ENCODE assay signal across 7 mouse cellular contexts in the genomic region with DNA sequence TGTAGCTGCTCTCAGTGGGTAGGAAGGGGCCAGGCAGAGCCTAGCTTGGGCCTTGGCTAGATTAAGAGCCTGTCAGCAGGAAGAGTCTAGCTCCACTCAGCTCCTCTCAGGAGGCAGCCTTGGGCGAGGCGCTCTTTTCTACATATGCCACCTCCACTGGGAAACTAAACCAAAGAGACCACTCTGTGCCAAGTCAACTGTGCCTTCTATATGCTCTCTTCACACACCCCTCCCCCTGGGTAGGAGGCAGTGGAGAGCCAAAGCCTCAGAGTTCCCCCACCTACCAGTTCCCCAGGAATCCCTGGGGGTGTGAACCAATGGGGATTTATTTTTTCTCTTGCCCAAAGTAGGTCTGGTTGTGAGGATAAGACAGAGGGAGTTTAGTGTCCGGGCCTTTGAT. TPM values are rescaled to one million over a fixed set of nuclear protein-coding genes. Genes with fewer than 3 reads are reported as not detected.
DNase-seq lines count a peak whose midpoint lies in the region; ATAC-seq lines count a peak whose summit lies in the region.

No protein-coding gene starts in this region.

- no peak for ATAC-seq in activated CD4-positive, CD25-positive, alpha-beta regulatory T cell, adult 4 months

- DNase-seq in frontal cortex, postnatal 36 days (ENCODE audit: low spot score in 2 of 2) = peak; percentile 65 to 76
- no peak for DNase-seq in frontal cortex, postnatal 25 days (ENCODE audit: low spot score in 2 of 2)
- DNase-seq in left cerebral cortex, adult 9 months (ENCODE audit: low spot score in 2 of 2) = peak; percentile 45 to 56
- no peak for DNase-seq in left cerebral cortex, adult 11 months (ENCODE audit: low spot score)
- DNase-seq in testis, postnatal 14 days (ENCODE audit: low spot score) = peak; percentile 7
- no peak for DNase-seq in testis, postnatal 10 days (ENCODE audit: low spot score)

RNA-seq across cellular contexts. Expression of a gene that starts 2.4 kb away (rescaled TPM):
- polyA plus RNA-seq in activated CD4-positive, CD25-positive, alpha-beta regulatory T cell, adult 4 months (2017; shearing (Covaris generic)) = 1 to 10 TPM; 3.2 to 3.3 TPM

RNA-seq across cellular contexts. Expression of a gene that starts 7.0 kb away (rescaled TPM):
- 100 to 1,000 TPM; 368 to 402 TPM for polyA plus RNA-seq in activated CD4-positive, CD25-positive, alpha-beta regulatory T cell, adult 4 months (2017; shearing (Covaris generic))

RNA-seq across cellular contexts. Expression of a gene that starts 11.9 kb away (rescaled TPM):
- polyA plus RNA-seq in activated CD4-positive, CD25-positive, alpha-beta regulatory T cell, adult 4 months (2017; shearing (Covaris generic)) = under 1 TPM; 0.25 to 0.61 TPM

RNA-seq across cellular contexts. Expression of a gene that starts 31.0 kb away (rescaled TPM):
- polyA plus RNA-seq in activated CD4-positive, CD25-positive, alpha-beta regulatory T cell, adult 4 months (2017; shearing (Covaris generic)) = 10 to 100 TPM in 1 of 2 experiments, 1 to 10 TPM in 1; 8.1 to 11.3 TPM

RNA-seq across cellular contexts. Expression of a gene that starts 34.6 kb away (rescaled TPM):
- 1 to 10 TPM; 3.8 to 8.1 TPM for polyA plus RNA-seq in activated CD4-positive, CD25-positive, alpha-beta regulatory T cell, adult 4 months (2017; shearing (Covaris generic))

Comparison
In these comparisons a context has a peak if more than half of its experiments do, and no peak if none do; other contexts are left out.
1. DNase-seq: peak in frontal cortex, postnatal 36 days (2 of 2), left cerebral cortex, adult 9 months (2 of 2) and testis, postnatal 14 days (single experiment); none in frontal cortex, postnatal 25 days (0 of 2), left cerebral cortex, adult 11 months (single experiment) and testis, postnatal 10 days (single experiment).